Mouse (Mus musculus): ENCODE data around the gene Rwdd1. TPM values are rescaled to one million over a fixed set of nuclear protein-coding genes. Genes with fewer than 3 reads are reported as not detected.
A peak's percentile ranks its signal among the peaks of the same experiment; 100 is the strongest.

Rwdd1 gene
- total and polyA plus RNA-seq, 3 experiments: 186 to 293 (median 235) TPM

- no peak within 1 kb of the TSS for H3K4me3 ChIP-seq (replicated peaks in 1 of 3; ENCODE audit: low read depth in 2 of 3, low read length in 2 of 3, poor library complexity in 1 of 3)
- H3K9me3 ChIP-seq (replicated peaks; ENCODE audit: low read length): no peaks in the 10 kb centered on the region
- DNase-seq (ENCODE audit: extremely low read depth): no peak
- H3K9ac ChIP-seq (ENCODE audit: insufficient read depth, low read depth): no peak within 1 kb of the TSS
- in situ Hi-C loops (cut with MboI; ENCODE audit: low pct_ligation_motif_present, low pct_unique_long_range_greater_than_20kb, low sequenced_read_pairs): no loop called here
- dilution Hi-C loops (cut with MboI; ENCODE audit: extremely low pct_ligation_motif_present, extremely low pct_unique_long_range_greater_than_20kb, low sequenced_read_pairs): no loop called here
- H3K27me3 ChIP-seq (replicated peaks): no peaks in the 10 kb centered on the region
- no peaks in the 10 kb centered on the region for H3K36me3 ChIP-seq (replicated peaks in 1 of 2; ENCODE audit: control insufficient read depth in 1 of 2, insufficient read depth in 1 of 2, low read length in 1 of 2)
- H3K4me1 ChIP-seq (ENCODE audit: control insufficient read depth in 1 of 2, insufficient read depth in 2 of 2): 0 out of 4 replicates have a peak, but pooled peaks cover 0 to 5% of the 10 kb centered on the region in 2 experiments
- TF ChIP-seq ETS1 (conservative IDR thresholded peaks at IDR 0.05; ENCODE audit: low read depth, low read length) (no peak), UBTF (IDR thresholded peaks at IDR 0.05; ENCODE audit: low read depth, low read length) (no peak), JUN (IDR thresholded peaks at IDR 0.05; ENCODE audit: insufficient read depth, low read depth, low read length) (no peak), RCOR1 (conservative IDR thresholded peaks at IDR 0.05; ENCODE audit: low read depth, low read length) (no peak), MAFK (IDR thresholded peaks at IDR 0.05; ENCODE audit: insufficient replicate concordance, low read length) (no peak)
- H3K79me2 ChIP-seq (replicated peaks; ENCODE audit: control insufficient read depth, extremely low read depth, insufficient read depth, poor library complexity, severe bottlenecking): no peaks in the 10 kb centered on the region
- H3K4me2 ChIP-seq (ENCODE audit: insufficient read depth, low read depth, poor library complexity, severe bottlenecking): no peak within 1 kb of the TSS
- H3K27ac ChIP-seq (ENCODE audit: insufficient read depth, low read depth): no peak within 1 kb of the TSS
Observed at GRCm38 (mm10) chr10:34037401-34037800, 18.0 kb upstream of the Rwdd1 start, which contains the start of gene Trappc3l. Gene Trappc3l (plus strand): TSS chr10:34037597.

- Histone ChIP-seq H3K4me1 (ENCODE audit: control insufficient read depth in 1 of 2, insufficient read depth in 2 of 2) (0 out of 4 replicates have a peak, but pooled peaks cover 0 to 5% of the 10 kb centered on the region in 2 experiments), H3K9me3 (replicated peaks; ENCODE audit: low read length) (no peaks in the 10 kb centered on the region), H3K79me2 (replicated peaks; ENCODE audit: control insufficient read depth, extremely low read depth, insufficient read depth, poor library complexity, severe bottlenecking) (no peaks in the 10 kb centered on the region), H3K4me3 (replicated peaks in 1 of 3; ENCODE audit: low read depth in 2 of 3, low read length in 2 of 3, poor library complexity in 1 of 3) (no peak overlapping the region), H3K36me3 (replicated peaks in 1 of 2; ENCODE audit: control insufficient read depth in 1 of 2, insufficient read depth in 1 of 2, low read length in 1 of 2) (no peaks in the 10 kb centered on the region), H3K9ac (ENCODE audit: insufficient read depth, low read depth) (no peak overlapping the region), H3K4me2 (ENCODE audit: insufficient read depth, low read depth, poor library complexity, severe bottlenecking) (no peak overlapping the region), H3K27me3 (replicated peaks) (no peaks in the 10 kb centered on the region), H3K27ac (ENCODE audit: insufficient read depth, low read depth) (no peak overlapping the region)
- dilution Hi-C loops (cut with MboI; ENCODE audit: extremely low pct_ligation_motif_present, extremely low pct_unique_long_range_greater_than_20kb, low sequenced_read_pairs): no loop called here
- TF ChIP-seq SMC3 (IDR thresholded peaks at IDR 0.05; ENCODE audit: low read depth, low read length): peak; percentile 74
- peak; percentile 82 for TF ChIP-seq CTCF (conservative IDR thresholded peaks at IDR 0.05 in 1 of 2, IDR thresholded peaks at IDR 0.05 in 1 of 2; ENCODE audit: low read depth in 2 of 2, low read length in 2 of 2)
- peak; percentile 79 for TF ChIP-seq RAD21 (IDR thresholded peaks at IDR 0.05; ENCODE audit: low read depth, low read length)
- TF ChIP-seq SIN3A (IDR thresholded peaks at IDR 0.05; ENCODE audit: low read length): no peak
- peak; percentile 33; the same call in 1 of the 2 replicates for TF ChIP-seq IRF4 (IDR thresholded peaks at IDR 0.05; ENCODE audit: low read depth, low read length)
- in situ Hi-C loops (cut with MboI; ENCODE audit: low pct_ligation_motif_present, low pct_unique_long_range_greater_than_20kb, low sequenced_read_pairs): no loop called here
- peak; percentile 51 for DNase-seq (ENCODE audit: extremely low read depth)
Observed at GRCm38 (mm10) chr10:34036587-34036986, 17.2 kb upstream of the Rwdd1 start.

GRCm38 (mm10) chr10:34033630-34034305 is 14.3 kb upstream of the Rwdd1 start:
- in situ Hi-C loops (cut with MboI; ENCODE audit: low pct_ligation_motif_present, low pct_unique_long_range_greater_than_20kb, low sequenced_read_pairs): no loop called here
- Histone ChIP-seq H3K4me1 (ENCODE audit: control insufficient read depth in 1 of 2, insufficient read depth in 2 of 2) (peaks cover 0 to 15% of the 10 kb centered on the region in 2 experiments; a peak in 2 of 4 replicates), H3K27ac (ENCODE audit: insufficient read depth, low read depth) (no peak overlapping the region), H3K4me3 (replicated peaks in 1 of 3; ENCODE audit: low read depth in 2 of 3, low read length in 2 of 3, poor library complexity in 1 of 3) (no peak overlapping the region), H3K36me3 (replicated peaks in 1 of 2; ENCODE audit: control insufficient read depth in 1 of 2, insufficient read depth in 1 of 2, low read length in 1 of 2) (no peaks in the 10 kb centered on the region), H3K27me3 (replicated peaks) (no peaks in the 10 kb centered on the region), H3K9ac (ENCODE audit: insufficient read depth, low read depth) (no peak overlapping the region), H3K9me3 (replicated peaks; ENCODE audit: low read length) (no peaks in the 10 kb centered on the region), H3K4me2 (ENCODE audit: insufficient read depth, low read depth, poor library complexity, severe bottlenecking) (peak overlapping the region; percentile 45), H3K79me2 (replicated peaks; ENCODE audit: control insufficient read depth, extremely low read depth, insufficient read depth, poor library complexity, severe bottlenecking) (no peaks in the 10 kb centered on the region)
- dilution Hi-C loops (cut with MboI; ENCODE audit: extremely low pct_ligation_motif_present, extremely low pct_unique_long_range_greater_than_20kb, low sequenced_read_pairs): no loop called here
- no peak for DNase-seq (ENCODE audit: extremely low read depth)
- TF ChIP-seq CTCF (conservative IDR thresholded peaks at IDR 0.05 in 1 of 2, IDR thresholded peaks at IDR 0.05 in 1 of 2; ENCODE audit: low read depth in 2 of 2, low read length in 2 of 2) (peak in 1 of 2 experiments; percentile 79; a peak in 2 of 4 replicates), ELF1 (IDR thresholded peaks at IDR 0.05; ENCODE audit: low read depth, low read length) (0 out of 2 replicates have a peak, but pooled peaks have one; percentile 28), ZC3H11A (IDR thresholded peaks at IDR 0.05; ENCODE audit: low read depth, low read length) (0 out of 2 replicates have a peak, but pooled peaks have one; percentile 9), SMC3 (IDR thresholded peaks at IDR 0.05; ENCODE audit: low read depth, low read length) (peak; percentile 75), NRF1 (IDR thresholded peaks at IDR 0.05; ENCODE audit: low read depth, low read length) (no peak), MAX (IDR thresholded peaks at IDR 0.05; ENCODE audit: low read length) (0 out of 2 replicates have a peak, but pooled peaks have one; percentile 22), RAD21 (IDR thresholded peaks at IDR 0.05; ENCODE audit: low read depth, low read length) (peak; percentile 62), IRF4 (IDR thresholded peaks at IDR 0.05; ENCODE audit: low read depth, low read length) (peak; percentile 41; the same call in 1 of the 2 replicates), ETS1 (conservative IDR thresholded peaks at IDR 0.05; ENCODE audit: low read depth, low read length) (no peak), MXI1 (IDR thresholded peaks at IDR 0.05; ENCODE audit: low read depth, low read length) (0 out of 2 replicates have a peak, but pooled peaks have one; percentile 32)
